Mouse (Mus musculus): Measurements from ENCODE around the gene Il31ra. TPM values are rescaled to one million over a fixed set of nuclear protein-coding genes. Genes with fewer than 3 reads are reported as not detected.

Gene Il31ra
- polyA plus RNA-seq, 1 experiment from 2014 or later: 0.10 TPM

GRCm38 (mm10) chr13:112490036-112490435 lies 104.1 kb downstream of the Il31ra start:
- Histone ChIP-seq H3K9me3 (replicated peaks; ENCODE audit: control insufficient read depth, low read length, poor library complexity, severe bottlenecking) (no peaks in the 10 kb centered on the region), H3K4me3 (ENCODE audit: low read depth, low read length) (no peak overlapping the region)
- 97% methylated on average over 3 of the region's 3 CpGs for WGBS

DNA sequence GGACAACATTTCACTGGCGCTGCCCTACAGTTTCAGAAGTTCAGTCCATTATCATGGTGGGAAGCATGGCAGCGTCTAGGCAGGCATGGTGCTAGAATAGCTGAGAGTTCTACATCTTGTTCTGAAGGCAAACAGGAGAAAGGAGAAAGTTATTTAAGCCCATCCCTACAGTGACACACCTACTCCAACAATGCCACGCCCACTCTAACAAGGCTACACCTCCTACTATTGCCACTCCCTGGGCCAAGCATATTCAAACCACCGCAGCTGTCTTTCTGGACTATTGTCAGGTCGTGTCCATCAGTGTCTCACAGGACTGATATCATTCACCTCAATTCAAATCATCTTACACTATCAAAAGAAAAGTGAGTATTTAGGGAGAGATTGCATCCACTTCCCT lies 107.5 kb downstream of the Il31ra start:
- no peak for ATAC-seq
- 97% methylated on average over 5 of the region's 5 CpGs for WGBS

More at GRCm38 (mm10) chr13:112490036-112490435, 104.1 kb downstream of the Il31ra start:
- no peak for ATAC-seq
- H3K4me1 ChIP-seq (ENCODE audit: control insufficient read depth, insufficient read depth, low read length): no peaks in the 10 kb centered on the region
- no peak overlapping the region for H3K4me2 ChIP-seq (ENCODE audit: low read length)
- H3K36me3 ChIP-seq (ENCODE audit: control insufficient read depth, insufficient read depth, low read length): peaks cover 12% of the 10 kb centered on the region
- no peak overlapping the region for H3K27ac ChIP-seq (ENCODE audit: low read length)
- H3K27me3 ChIP-seq (ENCODE audit: control insufficient read depth, insufficient read depth, low read depth, low read length): no peaks in the 10 kb centered on the region
- H3K9ac ChIP-seq (ENCODE audit: low read depth, low read length): no peak overlapping the region

GRCm38 (mm10) chr13:112486236-112486635 lies 107.9 kb downstream of the Il31ra start:
- no peak overlapping the region for H3K4me2 ChIP-seq (ENCODE audit: low read length)
- no peak overlapping the region for H3K9ac ChIP-seq (ENCODE audit: low read depth, low read length)
- ATAC-seq: no peak
- no peak overlapping the region for H3K4me3 ChIP-seq (ENCODE audit: low read depth, low read length)
- H3K27ac ChIP-seq (ENCODE audit: low read length): no peak overlapping the region
- no peaks in the 10 kb centered on the region for H3K4me1 ChIP-seq (ENCODE audit: control insufficient read depth, insufficient read depth, low read length)
- no peaks in the 10 kb centered on the region for H3K27me3 ChIP-seq (ENCODE audit: control insufficient read depth, insufficient read depth, low read depth, low read length)
- peaks cover 15% of the 10 kb centered on the region for H3K36me3 ChIP-seq (ENCODE audit: control insufficient read depth, insufficient read depth, low read length)
- H3K9me3 ChIP-seq (replicated peaks; ENCODE audit: control insufficient read depth, low read length, poor library complexity, severe bottlenecking): no peaks in the 10 kb centered on the region
- 97% methylated on average over 5 of the region's 5 CpGs for WGBS

More for the DNA sequence above, 107.5 kb downstream of the Il31ra start:
- no peaks in the 10 kb centered on the region for H3K4me1 ChIP-seq (ENCODE audit: control insufficient read depth, insufficient read depth, low read length)
- no peak overlapping the region for H3K27ac ChIP-seq (ENCODE audit: low read length)
- no peaks in the 10 kb centered on the region for H3K27me3 ChIP-seq (ENCODE audit: control insufficient read depth, insufficient read depth, low read depth, low read length)
- H3K9ac ChIP-seq (ENCODE audit: low read depth, low read length): no peak overlapping the region
- H3K36me3 ChIP-seq (ENCODE audit: control insufficient read depth, insufficient read depth, low read length): peaks cover 15% of the 10 kb centered on the region
- H3K4me3 ChIP-seq (ENCODE audit: low read depth, low read length): no peak overlapping the region
- no peak overlapping the region for H3K4me2 ChIP-seq (ENCODE audit: low read length)
- H3K9me3 ChIP-seq (replicated peaks; ENCODE audit: control insufficient read depth, low read length, poor library complexity, severe bottlenecking): no peaks in the 10 kb centered on the region

DNA sequence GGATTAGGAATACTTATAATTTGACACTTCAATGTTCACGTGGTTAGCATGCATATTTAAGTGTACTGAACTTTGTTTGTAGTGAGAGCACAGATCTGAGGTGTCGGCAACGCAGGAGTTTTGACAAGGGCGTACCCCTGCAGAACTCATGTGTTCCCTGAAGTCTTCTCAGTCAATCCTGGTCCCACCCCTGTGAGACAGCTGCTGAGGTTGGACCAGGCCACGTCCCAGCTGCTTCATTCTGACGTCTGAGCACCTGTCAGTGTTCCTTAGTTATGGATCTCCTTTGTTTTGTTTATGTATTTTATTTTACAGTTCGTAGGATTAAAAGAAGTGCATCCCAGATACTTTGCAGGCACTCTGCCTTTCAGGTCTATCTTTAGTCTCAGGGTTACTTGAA lies 111.1 kb downstream of the Il31ra start:
- H3K4me2 ChIP-seq (ENCODE audit: low read length): no peak overlapping the region
- H3K36me3 ChIP-seq (ENCODE audit: control insufficient read depth, insufficient read depth, low read length): peaks cover 12% of the 10 kb centered on the region
- H3K27me3 ChIP-seq (ENCODE audit: control insufficient read depth, insufficient read depth, low read depth, low read length): no peaks in the 10 kb centered on the region
- ATAC-seq: no peak
- no peak overlapping the region for H3K4me3 ChIP-seq (ENCODE audit: low read depth, low read length)
- WGBS: 84% methylated on average over 7 of the region's 7 CpGs
- no peak overlapping the region for H3K9ac ChIP-seq (ENCODE audit: low read depth, low read length)
- no peaks in the 10 kb centered on the region for H3K9me3 ChIP-seq (replicated peaks; ENCODE audit: control insufficient read depth, low read length, poor library complexity, severe bottlenecking)
- H3K27ac ChIP-seq (ENCODE audit: low read length): no peak overlapping the region
- H3K4me1 ChIP-seq (ENCODE audit: control insufficient read depth, insufficient read depth, low read length): no peaks in the 10 kb centered on the region

DNA sequence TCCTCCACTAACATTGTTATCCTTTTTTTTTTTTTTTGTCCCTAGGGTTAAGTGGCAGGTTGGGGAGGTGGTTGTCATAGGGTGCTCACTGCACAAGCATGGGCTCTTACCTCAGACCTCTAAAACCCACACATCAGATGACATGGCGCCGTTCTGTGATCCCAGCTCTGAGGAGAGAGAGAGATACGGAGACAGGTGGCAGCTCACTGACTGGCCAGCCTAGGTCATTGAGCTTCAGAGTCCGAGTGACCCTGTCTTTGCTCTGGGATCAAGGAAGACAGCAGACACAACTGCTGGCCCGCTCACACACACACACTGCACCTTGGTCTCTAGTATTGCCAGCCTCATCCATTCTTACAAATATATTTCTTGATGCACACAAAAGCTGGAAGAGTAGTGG lies 111.6 kb downstream of the Il31ra start:
- Histone ChIP-seq H3K36me3 (ENCODE audit: control insufficient read depth, insufficient read depth, low read length) (peaks cover 12% of the 10 kb centered on the region), H3K4me1 (ENCODE audit: control insufficient read depth, insufficient read depth, low read length) (no peaks in the 10 kb centered on the region), H3K27me3 (ENCODE audit: control insufficient read depth, insufficient read depth, low read depth, low read length) (no peaks in the 10 kb centered on the region), H3K9me3 (replicated peaks; ENCODE audit: control insufficient read depth, low read length, poor library complexity, severe bottlenecking) (no peaks in the 10 kb centered on the region), H3K4me2 (ENCODE audit: low read length) (no peak overlapping the region), H3K27ac (ENCODE audit: low read length) (no peak overlapping the region), H3K4me3 (ENCODE audit: low read depth, low read length) (no peak overlapping the region), H3K9ac (ENCODE audit: low read depth, low read length) (no peak overlapping the region)
- 92% methylated on average over 5 of the region's 5 CpGs for WGBS
- no peak for ATAC-seq

DNA sequence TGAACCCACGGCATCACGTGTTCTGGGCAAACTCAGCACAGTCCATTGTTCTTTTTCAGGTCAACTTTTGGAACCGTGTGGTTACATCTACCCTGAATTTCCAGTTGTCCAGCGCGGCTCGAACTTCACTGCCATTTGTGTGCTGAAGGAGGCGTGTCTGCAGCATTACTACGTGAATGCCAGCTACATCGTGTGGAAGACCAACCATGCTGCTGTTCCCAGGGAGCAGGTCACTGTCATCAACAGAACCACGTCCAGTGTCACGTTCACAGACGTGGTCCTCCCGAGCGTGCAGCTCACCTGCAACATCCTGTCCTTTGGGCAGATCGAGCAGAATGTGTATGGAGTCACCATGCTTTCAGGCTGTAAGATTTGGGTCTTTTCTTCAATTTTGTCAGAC lies 114.2 kb downstream of the Il31ra start:
- Histone ChIP-seq H3K4me2 (ENCODE audit: low read length) (no peak overlapping the region), H3K4me1 (ENCODE audit: control insufficient read depth, insufficient read depth, low read length) (no peaks in the 10 kb centered on the region), H3K36me3 (ENCODE audit: control insufficient read depth, insufficient read depth, low read length) (peaks cover 9% of the 10 kb centered on the region), H3K27ac (ENCODE audit: low read length) (no peak overlapping the region), H3K9ac (ENCODE audit: low read depth, low read length) (no peak overlapping the region), H3K4me3 (ENCODE audit: low read depth, low read length) (no peak overlapping the region), H3K27me3 (ENCODE audit: control insufficient read depth, insufficient read depth, low read depth, low read length) (no peaks in the 10 kb centered on the region), H3K9me3 (replicated peaks; ENCODE audit: control insufficient read depth, low read length, poor library complexity, severe bottlenecking) (no peaks in the 10 kb centered on the region)
- ATAC-seq: no peak
- WGBS: 91% methylated on average over 15 of the region's 15 CpGs

DNA sequence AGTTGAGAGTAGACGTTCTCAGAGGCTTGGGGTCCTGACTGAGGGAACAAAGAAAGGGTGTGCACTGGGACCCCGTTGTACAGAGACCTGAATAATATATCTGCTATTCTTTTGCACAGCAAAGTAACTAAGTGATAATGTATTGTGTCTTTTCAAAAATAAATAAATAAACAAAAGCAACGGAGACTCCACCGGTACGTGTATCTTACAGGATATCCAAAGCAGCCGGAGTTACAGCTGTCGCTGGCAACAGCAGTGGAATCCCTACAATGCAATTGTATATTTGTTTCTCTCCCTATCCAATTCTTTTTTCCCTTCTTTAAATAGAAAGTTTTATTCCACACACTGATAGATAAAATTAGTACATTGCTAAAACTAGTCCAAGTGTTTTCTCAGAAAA lies 115.1 kb downstream of the Il31ra start:
- Histone ChIP-seq H3K4me2 (ENCODE audit: low read length) (no peak overlapping the region), H3K27ac (ENCODE audit: low read length) (no peak overlapping the region), H3K9ac (ENCODE audit: low read depth, low read length) (no peak overlapping the region), H3K27me3 (ENCODE audit: control insufficient read depth, insufficient read depth, low read depth, low read length) (no peaks in the 10 kb centered on the region), H3K36me3 (ENCODE audit: control insufficient read depth, insufficient read depth, low read length) (peaks cover 9% of the 10 kb centered on the region), H3K4me3 (ENCODE audit: low read depth, low read length) (no peak overlapping the region), H3K4me1 (ENCODE audit: control insufficient read depth, insufficient read depth, low read length) (no peaks in the 10 kb centered on the region), H3K9me3 (replicated peaks; ENCODE audit: control insufficient read depth, low read length, poor library complexity, severe bottlenecking) (no peaks in the 10 kb centered on the region)
- no peak for ATAC-seq
- whole genome bisulfite sequencing: 84% methylated on average over 7 of the region's 7 CpGs

DNA sequence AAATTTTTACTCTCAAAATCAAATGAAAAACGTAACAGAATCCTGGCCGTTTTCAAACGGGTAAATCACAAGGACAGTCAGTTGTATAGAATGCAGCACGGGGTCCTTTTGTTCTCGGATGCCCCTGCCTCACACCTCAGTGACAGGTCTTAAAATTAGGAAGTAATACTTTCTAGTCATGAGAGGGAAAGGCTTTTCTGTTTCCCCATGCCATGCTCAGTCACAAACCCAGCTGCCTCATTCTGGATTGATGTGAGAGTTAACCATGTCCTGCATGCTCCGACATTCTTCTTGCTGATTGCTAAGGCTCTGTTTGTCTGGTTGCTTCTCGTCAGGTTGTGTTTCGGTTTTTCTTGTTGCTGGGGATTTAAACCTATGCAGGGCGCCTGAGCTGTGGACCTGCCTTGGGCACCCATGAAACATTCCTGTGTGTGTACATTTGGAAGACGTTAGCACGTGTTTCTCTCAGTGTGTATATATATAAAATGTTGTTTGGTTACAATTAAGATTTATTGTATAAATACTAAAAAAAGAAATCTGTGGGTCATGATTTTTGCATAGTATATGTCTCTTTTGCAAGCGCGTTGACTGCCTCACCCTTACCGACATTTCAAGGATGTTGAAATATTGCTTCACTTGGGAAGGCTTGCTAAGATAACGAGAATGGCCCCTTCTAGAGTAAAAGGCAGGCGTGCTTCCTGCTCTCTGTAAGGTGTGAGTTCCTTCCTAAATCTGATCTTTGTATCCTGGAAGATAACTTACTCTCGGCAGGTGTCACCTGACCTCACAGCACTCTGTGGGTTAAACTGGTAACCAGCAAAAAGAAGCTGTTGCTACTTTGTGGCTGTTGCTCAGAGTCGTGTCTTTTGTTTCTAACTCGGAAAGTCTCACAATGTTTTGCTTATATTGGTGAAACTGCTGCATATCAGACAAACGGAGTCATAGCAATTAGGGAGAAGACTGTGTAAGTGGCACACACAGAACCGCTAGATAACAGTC lies 120.1 kb downstream of the Il31ra start:
- Histone ChIP-seq H3K27me3 (ENCODE audit: control insufficient read depth, insufficient read depth, low read depth, low read length) (no peaks in the 10 kb centered on the region), H3K4me1 (ENCODE audit: control insufficient read depth, insufficient read depth, low read length) (no peaks in the 10 kb centered on the region), H3K36me3 (ENCODE audit: control insufficient read depth, insufficient read depth, low read length) (peaks cover 6% of the 10 kb centered on the region; the same call in 1 of the 2 replicates), H3K4me2 (ENCODE audit: low read length) (no peak overlapping the region), H3K4me3 (ENCODE audit: low read depth, low read length) (no peak overlapping the region), H3K9me3 (replicated peaks; ENCODE audit: control insufficient read depth, low read length, poor library complexity, severe bottlenecking) (no peaks in the 10 kb centered on the region), H3K9ac (ENCODE audit: low read depth, low read length) (no peak overlapping the region), H3K27ac (ENCODE audit: low read length) (no peak overlapping the region)
- WGBS: 85% methylated on average over 21 of the region's 21 CpGs
- ATAC-seq: no peak

GRCm38 (mm10) chr13:112472401-112473023 lies 121.6 kb downstream of the Il31ra start:
- H3K9me3 ChIP-seq (replicated peaks; ENCODE audit: control insufficient read depth, low read length, poor library complexity, severe bottlenecking): no peaks in the 10 kb centered on the region
- H3K4me3 ChIP-seq (ENCODE audit: low read depth, low read length): no peak overlapping the region
- 93% methylated on average over 17 of the region's 19 CpGs for WGBS
- no peaks in the 10 kb centered on the region for H3K4me1 ChIP-seq (ENCODE audit: control insufficient read depth, insufficient read depth, low read length)
- no peak overlapping the region for H3K4me2 ChIP-seq (ENCODE audit: low read length)
- H3K36me3 ChIP-seq (ENCODE audit: control insufficient read depth, insufficient read depth, low read length): peaks cover 6% of the 10 kb centered on the region; the same call in 1 of the 2 replicates
- ATAC-seq: no peak
- H3K9ac ChIP-seq (ENCODE audit: low read depth, low read length): no peak overlapping the region
- H3K27me3 ChIP-seq (ENCODE audit: control insufficient read depth, insufficient read depth, low read depth, low read length): no peaks in the 10 kb centered on the region
- H3K27ac ChIP-seq (ENCODE audit: low read length): no peak overlapping the region
